Mouse (Mus musculus): ENCODE data around the gene Dpy19l3. TPM values are rescaled to one million over a fixed set of nuclear protein-coding genes. Genes with fewer than 3 reads are reported as not detected.

Gene Dpy19l3
- polyA plus RNA-seq (2014; fragmentation: Illumina TruSeq; extraction: RNeasy Lipid Tissue Mini Kit (QIAGEN cat#74804); ENCODE audit: low read depth, low replicate concordance) = 25.8 TPM

GRCm38 (mm10) chr7:35754033-35754885 is at the start of gene Dpy19l3:
Gene Dpy19l3 (minus strand): TSS chr7:35754454.

GRCm38 (mm10) chr7:35802906-35803595 is 48.8 kb upstream of the Dpy19l3 start, which contains the start of gene Zfp507:
Gene Zfp507 (minus strand): TSS chr7:35803003.

GRCm38 (mm10) chr7:35647101-35647698 is 107.1 kb downstream of the Dpy19l3 start, which contains the start of gene Pdcd5:
Gene Pdcd5 (minus strand): TSS chr7:35647521.

Other genes with a start within 250 kb of the Dpy19l3 start
- 2.3 TPM for gene Tdrd12, start 216.7 kb downstream of the Dpy19l3 start, polyA plus RNA-seq (2014; fragmentation: Illumina TruSeq; extraction: RNeasy Lipid Tissue Mini Kit (QIAGEN cat#74804); ENCODE audit: low read depth, low replicate concordance)
- gene Nudt19, start 198.2 kb downstream of the Dpy19l3 start, polyA plus RNA-seq (2014; fragmentation: Illumina TruSeq; extraction: RNeasy Lipid Tissue Mini Kit (QIAGEN cat#74804); ENCODE audit: low read depth, low replicate concordance) = 359 TPM
- 0.25 TPM for gene Rgs9bp, start 168.9 kb downstream of the Dpy19l3 start, polyA plus RNA-seq (2014; fragmentation: Illumina TruSeq; extraction: RNeasy Lipid Tissue Mini Kit (QIAGEN cat#74804); ENCODE audit: low read depth, low replicate concordance)
- 11.6 TPM for gene Ankrd27, start 168.2 kb downstream of the Dpy19l3 start, polyA plus RNA-seq (2014; fragmentation: Illumina TruSeq; extraction: RNeasy Lipid Tissue Mini Kit (QIAGEN cat#74804); ENCODE audit: low read depth, low replicate concordance)
- gene Pdcd5, start 106.9 kb downstream of the Dpy19l3 start, polyA plus RNA-seq (2014; fragmentation: Illumina TruSeq; extraction: RNeasy Lipid Tissue Mini Kit (QIAGEN cat#74804); ENCODE audit: low read depth, low replicate concordance) = 241 TPM
- gene Zfp507, start 48.5 kb upstream of the Dpy19l3 start, polyA plus RNA-seq (2014; fragmentation: Illumina TruSeq; extraction: RNeasy Lipid Tissue Mini Kit (QIAGEN cat#74804); ENCODE audit: low read depth, low replicate concordance) = 13.4 TPM

All from sigmoid colon, adult 10 weeks (tissue).